Mouse (Mus musculus) lung, postnatal 4 days (tissue): ENCODE measurements at regions not wholly inside any gene's neighbourhood (a gene's known extent, or its start where the extent isn't known, plus 50 kb on each side); places are given as distances from the start of the nearest gene placed in this dataset.
"Not testable (repeated sequence)": the region's sequence is repeated elsewhere in the genome, so short reads cannot be mapped to it uniquely, and the experiment has no call there.

Source experiments
- DNase-seq, 2 experiments: peaks; one replicate each; pipeline ENCODE4 v3.0.0; 2021

DNA sequence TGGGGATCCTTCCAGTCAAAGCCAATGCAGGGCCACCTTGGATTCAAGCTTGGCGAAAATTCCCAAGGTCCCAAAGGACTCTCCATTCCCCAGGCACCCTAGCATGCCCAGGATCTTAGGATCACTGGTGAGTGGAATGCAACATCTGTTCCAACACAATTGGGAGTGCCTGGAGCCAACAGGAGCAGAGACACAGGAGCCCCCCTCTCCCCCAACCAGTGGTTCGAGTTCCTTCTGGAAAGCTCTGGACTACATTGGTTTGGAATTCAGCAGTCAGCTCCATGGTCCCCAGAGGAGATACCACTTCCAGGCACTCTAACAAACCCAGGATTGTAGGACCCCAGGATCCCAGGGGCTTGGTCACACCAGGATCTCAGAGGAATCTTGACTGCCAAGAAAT, 150.0 kb downstream of the Mycs start:
- not testable (repeated sequence) for DNase-seq

DNA sequence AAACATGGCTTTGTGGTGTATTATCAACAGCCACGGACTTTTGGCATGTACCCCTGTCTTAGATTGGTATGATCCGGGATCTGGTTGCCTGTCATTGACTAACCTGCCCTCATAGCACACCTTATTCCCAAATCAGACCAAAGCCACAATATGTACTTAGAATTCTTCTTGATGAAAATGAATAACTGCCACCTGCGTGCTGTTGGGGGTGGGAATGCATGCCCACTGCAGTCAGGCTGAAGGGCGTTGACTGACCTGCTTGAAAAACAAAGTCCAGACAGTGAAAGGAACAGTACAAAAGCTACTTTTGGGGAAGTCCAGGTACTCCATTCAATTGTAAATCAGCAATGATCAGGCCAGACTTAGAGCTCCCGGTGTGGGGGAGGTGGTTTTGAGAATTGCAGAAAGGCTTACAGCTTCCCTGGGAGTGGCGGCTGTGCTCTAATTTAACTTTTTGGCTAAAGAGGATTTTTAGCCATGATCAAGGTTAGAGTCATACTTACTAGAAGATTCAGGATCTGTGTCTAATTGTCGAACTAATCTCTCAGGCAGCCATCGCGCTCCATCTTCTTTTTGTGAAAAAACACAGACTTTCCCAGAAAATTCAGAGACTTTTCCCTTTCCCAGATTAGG, 157.8 kb downstream of the Mycs start:
- peak in 1 of 2 experiments; percentile 5 for DNase-seq

- not testable (repeated sequence) for DNase-seq
Observed at GRCm38 (mm10) chrX:5310576-5310975, 158.5 kb downstream of the Mycs start.
